Mouse (Mus musculus) activated CD4-positive, CD25-positive, alpha-beta regulatory T cell, adult 4 months (primary cell): ENCODE results near the gene Cd1d1. TPM values are rescaled to one million over a fixed set of nuclear protein-coding genes. Genes with fewer than 3 reads are reported as not detected.
"Not testable (repeated sequence)": the region's sequence is repeated elsewhere in the genome, so short reads cannot be mapped to it uniquely, and the experiment has no call there.

Experiments used
- ATAC-seq: one replicate; pipeline ENCODE4 v1.8.0; 2017
- polyA plus RNA-seq, 2 experiments: library from polyadenylated mRNA; unstranded; fragments of 100-300 nt; shearing (Covaris generic); gene quantifications; one replicate each; pipeline ENCODE4 v1.2.1; 2017

Gene Cd1d1
- polyA plus RNA-seq, result 100 to 1,000 TPM in 1 of 2 experiments, 10 to 100 TPM in 1; 95.4 to 102 TPM

- ATAC-seq, result peak; percentile 3
Measured at GRCm38 (mm10) chr3:86999415-86999740, at the start of gene Cd1d1. Cd1d1 (minus strand) TSS chr3:86999441.

- no peak for ATAC-seq
Measured at GRCm38 (mm10) chr3:87047801-87048200, 48.6 kb upstream of the Cd1d1 start.

GRCm38 (mm10) chr3:87041733-87042132 is 42.5 kb upstream of the Cd1d1 start:
- ATAC-seq, result no peak

- no peak for ATAC-seq
Measured at GRCm38 (mm10) chr3:87038500-87038899, 39.3 kb upstream of the Cd1d1 start.

- no peak for ATAC-seq
Measured at GRCm38 (mm10) chr3:87034061-87034460, 34.8 kb upstream of the Cd1d1 start.

- no peak for ATAC-seq
Measured at GRCm38 (mm10) chr3:87033357-87033756, 34.1 kb upstream of the Cd1d1 start.

GRCm38 (mm10) chr3:87030855-87031254 is 31.6 kb upstream of the Cd1d1 start:
- ATAC-seq, result no peak

- no peak for ATAC-seq
Measured at GRCm38 (mm10) chr3:87017707-87018106, 18.5 kb upstream of the Cd1d1 start.

- no peak for ATAC-seq
Measured at GRCm38 (mm10) chr3:87017001-87017400, 17.8 kb upstream of the Cd1d1 start.

GRCm38 (mm10) chr3:87015931-87016330 is 16.7 kb upstream of the Cd1d1 start:
- no peak for ATAC-seq

- ATAC-seq, result not testable (repeated sequence)
Measured at GRCm38 (mm10) chr3:87012406-87012805, 13.2 kb upstream of the Cd1d1 start.

GRCm38 (mm10) chr3:87008281-87008680 is 9.0 kb upstream of the Cd1d1 start:
- ATAC-seq, result not testable (repeated sequence)

- ATAC-seq, result no peak
Measured at GRCm38 (mm10) chr3:87000676-87001075, 1.4 kb upstream of the Cd1d1 start.

- no peak for ATAC-seq
Measured at GRCm38 (mm10) chr3:87000051-87000450, 810 bp upstream of the Cd1d1 start.

GRCm38 (mm10) chr3:86998433-86999414 is 517 bp downstream of the Cd1d1 start:
- peak; percentile 92 for ATAC-seq

- no peak for ATAC-seq
Measured at GRCm38 (mm10) chr3:86996111-86996510, 3.1 kb downstream of the Cd1d1 start.

- ATAC-seq, result no peak
Measured at GRCm38 (mm10) chr3:86995381-86995780, 3.9 kb downstream of the Cd1d1 start.

- ATAC-seq, result not testable (repeated sequence)
Measured at GRCm38 (mm10) chr3:86986969-86987368, 12.3 kb downstream of the Cd1d1 start.

GRCm38 (mm10) chr3:86986490-86986889 is 12.8 kb downstream of the Cd1d1 start:
- ATAC-seq, result peak; percentile 84

GRCm38 (mm10) chr3:86983382-86983781 is 15.9 kb downstream of the Cd1d1 start:
- no peak for ATAC-seq

- ATAC-seq, result peak; percentile 93
Measured at GRCm38 (mm10) chr3:86976546-86976945, 22.7 kb downstream of the Cd1d1 start.

- no peak for ATAC-seq
Measured at GRCm38 (mm10) chr3:86975150-86975549, 24.1 kb downstream of the Cd1d1 start.

GRCm38 (mm10) chr3:86962665-86963435 is 36.4 kb downstream of the Cd1d1 start:
- no peak for ATAC-seq

- peak; percentile 71 for ATAC-seq
Measured at GRCm38 (mm10) chr3:86961395-86961669, 37.9 kb downstream of the Cd1d1 start.
